Mouse (Mus musculus) cerebellum, adult 2 months (tissue): ENCODE results near the gene Ptbp3. TPM values are rescaled to one million over a fixed set of nuclear protein-coding genes. Genes with fewer than 3 reads are reported as not detected.

Experiments used
- DNase-seq, 2 experiments: peaks; one replicate each; pipeline ENCODE4 v3.0.0; 2021
- H3K27ac ChIP-seq: fragments of 200-500 bp; 2 replicates; pipeline ENCODE4 v1.5.1; 2012; ENCODE audit warnings: low read length, control low read depth, inconsistent platforms; ENCODE audit not compliant: insufficient read depth
- H3K27me3 ChIP-seq: fragments of 200-500 bp; 2 replicates; pipeline ENCODE4 v1.6.1; 2012; ENCODE audit warnings: inconsistent platforms, mild to moderate bottlenecking, low read length, moderate library complexity; ENCODE audit not compliant: control insufficient read depth, insufficient read depth
- H3K4me1 ChIP-seq: fragments of 200-500 bp; 2 replicates; pipeline ENCODE4 v1.6.1; 2011; ENCODE audit warnings: low read length; ENCODE audit not compliant: control insufficient read depth, insufficient read depth
- H3K4me3 ChIP-seq: fragments of 200-500 bp; replicated peaks from 2 replicates; pipeline ENCODE3; 2011; ENCODE audit warnings: mild to moderate bottlenecking, low read depth, low read length, control low read depth; ENCODE audit not compliant: insufficient read depth
- CTCF ChIP-seq: fragments of 200-500 bp; IDR thresholded peaks from 2 replicates; pipeline ENCODE4 v1.5.1; 2011; ENCODE audit warnings: low read depth, mild to moderate bottlenecking, control low read depth, low read length, moderate library complexity, borderline replicate concordance; ENCODE audit not compliant: insufficient read depth
- POLR2A ChIP-seq: fragments of 200-500 bp; IDR thresholded peaks from 2 replicates; pipeline ENCODE4 v1.6.1; 2011; ENCODE audit warnings: low read length, control low read depth, borderline replicate concordance; ENCODE audit not compliant: insufficient read depth
- WGBS: fragments of 180-500 bp; shearing (Covaris S2); methylation state at CpG from one replicate; pipeline ENCODE4 v1.1.7; 2018; 5-methylcytosine and 5-hydroxymethylcytosine counted together
- polyA plus RNA-seq: library from polyadenylated mRNA; depleted of rRNA; stranded (reverse); fragments of >200 nt; gene quantifications from 2 replicates; pipeline ENCODE4 v1.2.3, GENCODE M21; 2012; rRNA removed

Gene Ptbp3
- polyA plus RNA-seq, 1 experiment = 6.7 TPM

- Histone ChIP-seq H3K27me3 (no peaks in the 10 kb centered on the region; the same call in 1 of the 2 replicates), H3K27ac (no peak within 1 kb of the TSS), H3K4me3 (peak within 1 kb of the TSS; percentile 32), H3K4me1 (no peaks in the 10 kb centered on the region)
- peak; percentile 9 to 18 for DNase-seq
- TF ChIP-seq POLR2A (no peak), CTCF (no peak)
- 1% methylated on average over 74 of the region's 75 CpGs for WGBS
Measured at GRCm38 (mm10) chr4:59437990-59438854, 110.9 kb downstream of the Ptbp3 start, which contains the start of gene Susd1. TSS of gene Susd1 (minus strand) at chr4:59438633.

DNA sequence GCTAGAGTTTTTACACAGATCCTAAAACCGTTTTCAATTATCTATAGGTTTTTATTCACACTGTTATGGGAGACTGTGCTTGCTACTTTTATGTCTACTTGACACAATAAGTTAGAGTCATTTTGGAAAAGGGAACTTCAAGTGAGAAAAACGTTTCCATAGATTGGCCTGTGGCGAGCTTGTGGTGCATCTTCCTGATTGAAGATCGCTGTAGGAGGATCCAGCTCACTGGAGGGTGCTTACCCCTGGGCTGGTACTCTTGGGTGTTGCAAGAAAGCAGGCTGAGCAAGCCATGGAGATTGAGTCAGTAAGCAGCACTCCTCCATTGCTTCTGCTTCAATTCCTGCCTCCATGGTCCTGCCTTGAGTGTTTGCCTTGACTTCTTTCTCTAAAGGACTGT is 113.2 kb downstream of the Ptbp3 start:
- no peak overlapping the region for H3K27ac ChIP-seq
- H3K27me3 ChIP-seq = no peaks in the 10 kb centered on the region; the same call in 1 of the 2 replicates
- no peak overlapping the region for H3K4me3 ChIP-seq
- H3K4me1 ChIP-seq = no peaks in the 10 kb centered on the region
- DNase-seq = no peak
- TF ChIP-seq CTCF (no peak), POLR2A (no peak)
- 91% methylated on average over 4 of the region's 4 CpGs for WGBS

DNA sequence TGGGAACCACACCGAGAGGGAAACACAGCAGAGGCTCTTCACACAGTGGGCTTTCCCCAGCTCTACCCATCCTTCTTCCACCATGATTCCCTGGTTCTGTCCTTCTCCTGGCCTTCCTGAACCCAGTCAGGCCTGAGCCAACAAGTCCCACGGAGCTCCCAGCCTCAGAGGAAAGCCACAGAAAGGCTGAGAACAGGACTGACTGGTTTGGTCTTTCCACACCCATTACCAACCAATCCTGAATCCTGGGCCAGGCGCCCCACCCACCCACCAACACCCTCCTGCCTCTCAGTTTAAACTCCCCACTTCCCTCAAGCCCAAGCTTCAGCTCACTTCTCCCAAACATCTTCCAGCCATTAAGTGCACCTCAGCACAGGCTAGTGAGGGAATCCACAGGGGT is 115.1 kb downstream of the Ptbp3 start:
- H3K27me3 ChIP-seq = no peaks in the 10 kb centered on the region; the same call in 1 of the 2 replicates
- H3K4me3 ChIP-seq = no peak overlapping the region
- H3K4me1 ChIP-seq = no peaks in the 10 kb centered on the region
- TF ChIP-seq CTCF (no peak), POLR2A (no peak)
- H3K27ac ChIP-seq = no peak overlapping the region
- 75% methylated on average over 3 of the region's 3 CpGs for WGBS
- DNase-seq = no peak

DNA sequence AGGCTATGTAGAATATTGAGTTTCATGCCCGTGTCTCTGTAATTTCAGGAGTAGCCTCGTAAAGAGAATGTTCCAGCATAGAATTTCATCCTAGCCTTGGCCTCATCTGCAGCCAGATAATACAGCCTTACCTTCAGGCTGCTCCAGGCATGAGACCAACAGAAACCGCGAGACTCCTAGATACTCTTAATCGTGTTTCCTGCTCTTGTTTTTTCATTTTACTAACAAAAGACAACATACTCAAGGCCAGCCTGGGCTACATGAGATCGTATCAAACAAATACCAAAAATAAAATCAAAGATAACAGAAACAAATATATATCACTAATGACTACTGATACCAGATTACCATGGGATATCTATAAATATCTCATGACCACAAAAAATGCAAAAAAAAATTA is 120.0 kb downstream of the Ptbp3 start:
- DNase-seq = no peak
- Histone ChIP-seq H3K4me3 (no peak overlapping the region), H3K27ac (no peak overlapping the region), H3K4me1 (no peaks in the 10 kb centered on the region), H3K27me3 (no peaks in the 10 kb centered on the region)
- TF ChIP-seq POLR2A = no peak
- TF ChIP-seq CTCF = no peak
- WGBS = 90% methylated on average over 6 of the region's 6 CpGs

- 92% methylated on average over 5 of the region's 5 CpGs for WGBS
- no peak overlapping the region for H3K4me3 ChIP-seq
- H3K27me3 ChIP-seq = no peaks in the 10 kb centered on the region
- TF ChIP-seq POLR2A (no peak), CTCF (no peak)
- no peak for DNase-seq
- H3K27ac ChIP-seq = no peak overlapping the region
- no peaks in the 10 kb centered on the region for H3K4me1 ChIP-seq
Measured at GRCm38 (mm10) chr4:59426429-59426828, 122.7 kb downstream of the Ptbp3 start.

DNA sequence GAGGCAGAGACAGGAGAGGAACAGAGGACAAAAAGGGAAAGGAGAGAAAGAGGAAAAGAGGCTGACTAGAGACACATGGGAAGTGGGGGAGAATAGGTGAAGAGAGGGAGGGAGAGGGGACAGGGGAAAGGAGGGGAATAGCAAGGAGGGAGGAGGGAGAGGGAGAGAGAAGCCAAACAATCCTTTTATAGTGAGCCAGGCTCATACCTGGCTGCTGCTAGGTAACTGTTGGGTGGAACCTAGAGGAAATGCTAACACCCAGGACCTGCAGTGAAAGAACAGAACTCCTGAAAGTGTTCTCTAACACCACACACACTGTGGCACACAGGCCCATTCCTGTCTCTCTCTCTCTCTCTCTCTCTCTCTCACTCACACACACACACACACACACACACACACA is 126.4 kb downstream of the Ptbp3 start:
- Histone ChIP-seq H3K4me1 (no peaks in the 10 kb centered on the region), H3K4me3 (no peak overlapping the region), H3K27me3 (no peaks in the 10 kb centered on the region), H3K27ac (no peak overlapping the region)
- TF ChIP-seq CTCF (no peak), POLR2A (no peak)
- DNase-seq = no peak

DNA sequence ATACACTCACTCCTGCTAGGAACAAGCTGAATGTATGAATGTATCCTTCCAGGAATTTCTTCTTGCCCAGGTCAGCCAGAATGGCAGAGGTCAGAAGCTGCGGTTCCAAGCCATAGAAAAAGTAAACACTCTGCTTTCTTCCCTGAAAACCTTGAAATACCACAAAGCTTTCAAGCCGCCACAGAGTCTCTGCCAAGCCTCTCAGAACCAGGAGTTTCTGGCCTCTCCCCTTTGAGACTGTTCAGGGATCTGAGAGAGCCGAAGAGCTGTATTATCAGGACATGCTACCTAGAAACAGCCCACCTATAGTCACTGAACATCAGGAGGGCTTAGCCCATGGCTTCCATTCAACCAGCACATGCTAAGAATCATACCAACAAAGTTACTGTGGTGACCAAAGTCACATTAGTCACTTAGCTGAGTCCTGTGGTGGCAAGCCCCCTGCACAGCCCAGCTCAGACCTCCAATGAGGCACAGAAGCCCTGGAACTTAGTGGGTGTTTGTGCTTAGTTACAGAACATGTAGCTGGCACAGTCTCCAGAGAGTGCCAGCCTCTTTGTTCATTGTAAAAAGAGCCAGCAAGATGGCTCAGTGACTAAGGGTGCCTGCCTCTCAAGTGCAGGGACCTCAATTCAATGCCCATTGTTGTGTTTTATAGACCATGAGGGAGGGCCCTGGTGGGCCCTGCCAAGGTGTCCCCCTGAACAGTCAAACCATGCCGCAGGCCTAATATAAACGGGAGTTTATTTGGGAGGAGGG is 127.0 kb downstream of the Ptbp3 start:
- Histone ChIP-seq H3K27ac (no peak overlapping the region), H3K27me3 (no peaks in the 10 kb centered on the region), H3K4me3 (no peak overlapping the region), H3K4me1 (no peaks in the 10 kb centered on the region)
- DNase-seq = no peak
- TF ChIP-seq POLR2A (no peak), CTCF (no peak)
- WGBS = 38% methylated on average over 5 of the region's 5 CpGs

Other genes starting within 250 kb of the Ptbp3 start
- gene Susd1, start 110.7 kb downstream of the Ptbp3 start, polyA plus RNA-seq = 3.5 and 4.0 TPM in 2 replicates
- gene Hsdl2, start 32.2 kb upstream of the Ptbp3 start, polyA plus RNA-seq = 58.4 and 59.0 TPM in 2 replicates
- gene E130308A19Rik, start 76.8 kb upstream of the Ptbp3 start, polyA plus RNA-seq = 8.8 and 10.4 TPM in 2 replicates